Mouse (Mus musculus) ES-CJ7 (cell line): ENCODE results near the gene Lhfpl3.

ENCODE experiments used
- DNase-seq: peaks from one replicate; pipeline ENCODE4 v3.0.0; 2011; ENCODE audit warnings: low read depth, low spot score

Lhfpl3 gene

GRCm38 (mm10) chr5:23140183-23140921 lies 394.5 kb downstream of the Lhfpl3 start:
- DNase-seq = no peak

- peak; percentile 20 for DNase-seq
These were observed 407.4 kb downstream of the Lhfpl3 start for GRCm38 (mm10) chr5:23153210-23153609.

GRCm38 (mm10) chr5:23154439-23154838 lies 408.6 kb downstream of the Lhfpl3 start:
- peak; percentile 57 for DNase-seq

- DNase-seq = no peak
These were observed 420.1 kb downstream of the Lhfpl3 start for GRCm38 (mm10) chr5:23165947-23166350.

GRCm38 (mm10) chr5:23166658-23167057 lies 420.8 kb downstream of the Lhfpl3 start:
- no peak for DNase-seq

GRCm38 (mm10) chr5:23189633-23190032 lies 443.8 kb downstream of the Lhfpl3 start:
- DNase-seq = no peak

GRCm38 (mm10) chr5:23196879-23197278 lies 451.0 kb downstream of the Lhfpl3 start:
- DNase-seq = no peak

- no peak for DNase-seq
These were observed 467.2 kb downstream of the Lhfpl3 start for GRCm38 (mm10) chr5:23213086-23213485.

- DNase-seq = no peak
These were observed 468.8 kb downstream of the Lhfpl3 start for GRCm38 (mm10) chr5:23214646-23215045.

GRCm38 (mm10) chr5:23219655-23220054 lies 473.8 kb downstream of the Lhfpl3 start:
- DNase-seq = no peak

GRCm38 (mm10) chr5:23224759-23225536 lies 479.1 kb downstream of the Lhfpl3 start:
- peak; percentile 66 for DNase-seq

- no peak for DNase-seq
These were observed 479.8 kb downstream of the Lhfpl3 start for GRCm38 (mm10) chr5:23225621-23226020.

- no peak for DNase-seq
These were observed 480.9 kb downstream of the Lhfpl3 start for GRCm38 (mm10) chr5:23226753-23227152.

GRCm38 (mm10) chr5:23246974-23247373 lies 501.1 kb downstream of the Lhfpl3 start:
- DNase-seq = peak; percentile 63

GRCm38 (mm10) chr5:23247784-23248183 lies 501.9 kb downstream of the Lhfpl3 start:
- no peak for DNase-seq

- no peak for DNase-seq
These were observed 502.4 kb downstream of the Lhfpl3 start for GRCm38 (mm10) chr5:23248303-23248702.

- DNase-seq = peak; percentile 47
These were observed 504.3 kb downstream of the Lhfpl3 start for GRCm38 (mm10) chr5:23249896-23250875.

GRCm38 (mm10) chr5:23251462-23252224 lies 505.8 kb downstream of the Lhfpl3 start:
- DNase-seq = peak; percentile 81

GRCm38 (mm10) chr5:23255816-23256418 lies 510.1 kb downstream of the Lhfpl3 start:
- no peak for DNase-seq

- no peak for DNase-seq
These were observed 527.5 kb downstream of the Lhfpl3 start for GRCm38 (mm10) chr5:23273309-23273708.
